16 mouse cellular contexts compared by ENCODE assay signal in genomic region chr10:99642201-99642827, GRCm38 (mm10).
A peak's percentile ranks its signal among the peaks of the same experiment; 100 is the strongest.
DNase-seq lines count a peak whose midpoint lies in the region; ATAC-seq and TF ChIP-seq lines count a peak whose summit lies in the region.
"Had no signal": no experiment of that assay in that cellular context is flagged by ENCODE, and none has a peak within 500 bp of the region (broad histone marks: within the 10 kb centered on the region; RNA-seq: fewer than 3 reads in every experiment).

No protein-coding gene starts in this region.

- H3K9me3 ChIP-seq in hindbrain, embryonic 16.5 days (ENCODE audit: control insufficient read depth, low read length), result no peaks in the 10 kb centered on the region
- H3K9me3 ChIP-seq in hindbrain, embryonic 12.5 days (replicated peaks), result no peaks in the 10 kb centered on the region
- H3K9me3 ChIP-seq in stomach, embryonic 15.5 days, result no peaks in the 10 kb centered on the region
- H3K9me3 ChIP-seq in stomach, postnatal 0 days (ENCODE audit: control insufficient read depth, low read length), result no peaks in the 10 kb centered on the region
- H3K9me3 ChIP-seq: embryonic facial prominence, embryonic 12.5 days; heart, embryonic 10.5 days; liver, embryonic 13.5 days; megakaryocyte, embryonic 14.5 days; midbrain, embryonic 13.5 days; neural tube, embryonic 13.5 days had no signal

- ATAC-seq in hindbrain, embryonic 16.5 days, result no peak
- ATAC-seq in hindbrain, embryonic 12.5 days (ENCODE audit: low FRiP score), result no peak
- peak; percentile 10; the same call in 1 of the 2 replicates for ATAC-seq in stomach, embryonic 15.5 days (ENCODE audit: insufficient read depth, low FRiP score, low read depth)
- ATAC-seq in stomach, postnatal 0 days (ENCODE audit: low FRiP score, low TSS enrichment), result no peak
- ATAC-seq: Patski had no signal

- DNase-seq in gastrocnemius, adult 2 months, result no peak
- no peak for DNase-seq in gastrocnemius, postnatal 25 days
- DNase-seq in stomach, postnatal 0 days (ENCODE audit: low spot score), result no peak
- DNase-seq in Muller cell, postnatal 12 days (ENCODE audit: inconsistent ontology term), result no peak
- DNase-seq in left cerebral cortex, postnatal 14 days (ENCODE audit: low spot score in 2 of 2), result no peak
- DNase-seq: cerebellum, adult 11-12 months; liver, embryonic 13.5 days had no signal

- no peaks in the 10 kb centered on the region for H3K36me3 ChIP-seq in hindbrain, embryonic 16.5 days (ENCODE audit: control insufficient read depth, insufficient read depth, low read length)
- H3K36me3 ChIP-seq in hindbrain, embryonic 12.5 days, result no peaks in the 10 kb centered on the region
- no peaks in the 10 kb centered on the region for H3K36me3 ChIP-seq in stomach, embryonic 15.5 days
- no peaks in the 10 kb centered on the region for H3K36me3 ChIP-seq in stomach, postnatal 0 days (ENCODE audit: control insufficient read depth, insufficient read depth, low read length)
- H3K36me3 ChIP-seq: embryonic facial prominence, embryonic 12.5 days; heart, embryonic 10.5 days; liver, embryonic 13.5 days; midbrain, embryonic 13.5 days; neural tube, embryonic 13.5 days had no signal

- no peak overlapping the region for H3K9ac ChIP-seq in hindbrain, embryonic 16.5 days (ENCODE audit: low read depth, low read length)
- no peak overlapping the region for H3K9ac ChIP-seq in hindbrain, embryonic 12.5 days
- H3K9ac ChIP-seq in stomach, embryonic 15.5 days, result no peak overlapping the region
- no peak overlapping the region for H3K9ac ChIP-seq in stomach, postnatal 0 days (ENCODE audit: low read length)
- H3K9ac ChIP-seq: embryonic facial prominence, embryonic 12.5 days; liver, embryonic 13.5 days; midbrain, embryonic 13.5 days; neural tube, embryonic 13.5 days had no signal

- 66% methylated on average over 4 of the region's 4 CpGs for WGBS in hindbrain, embryonic 16.5 days
- WGBS in hindbrain, embryonic 12.5 days, result 71% methylated on average over 4 of the region's 4 CpGs
- 61% methylated on average over 4 of the region's 4 CpGs for WGBS in stomach, embryonic 15.5 days
- 57% methylated on average over 4 of the region's 4 CpGs for WGBS in stomach, postnatal 0 days

- H3K4me3 ChIP-seq in gastrocnemius, adult 2 months, result peak overlapping the region; percentile 24
- no peak overlapping the region for H3K4me3 ChIP-seq in hindbrain, embryonic 16.5 days (ENCODE audit: low read length)
- H3K4me3 ChIP-seq in hindbrain, embryonic 12.5 days, result no peak overlapping the region
- H3K4me3 ChIP-seq in stomach, embryonic 15.5 days (replicated peaks), result no peak overlapping the region
- H3K4me3 ChIP-seq in stomach, postnatal 0 days (ENCODE audit: low read depth, low read length), result no peak overlapping the region
- H3K4me3 ChIP-seq: embryonic facial prominence, embryonic 12.5 days; heart, embryonic 10.5 days; liver, embryonic 13.5 days; megakaryocyte, embryonic 14.5 days; midbrain, embryonic 13.5 days; neural tube, embryonic 13.5 days had no signal

- H3K27me3 ChIP-seq in hindbrain, embryonic 16.5 days (replicated peaks; ENCODE audit: control insufficient read depth, insufficient read depth, low read length), result no peaks in the 10 kb centered on the region
- H3K27me3 ChIP-seq in hindbrain, embryonic 12.5 days, result no peaks in the 10 kb centered on the region
- H3K27me3 ChIP-seq in stomach, embryonic 15.5 days (replicated peaks), result no peaks in the 10 kb centered on the region
- no peaks in the 10 kb centered on the region for H3K27me3 ChIP-seq in stomach, postnatal 0 days (ENCODE audit: control insufficient read depth, insufficient read depth, low read length)
- H3K27me3 ChIP-seq: embryonic facial prominence, embryonic 12.5 days; liver, embryonic 13.5 days; neural tube, embryonic 13.5 days; Patski had no signal

- no peak for TF ChIP-seq CTCF in gastrocnemius, adult 2 months (IDR thresholded peaks at IDR 0.05)
- TF ChIP-seq CTCF in stomach, postnatal 0 days (IDR thresholded peaks at IDR 0.05; ENCODE audit: low read depth), result no peak

- H3K4me2 ChIP-seq in hindbrain, embryonic 16.5 days (ENCODE audit: low read length), result peak overlapping the region; percentile 25; the same call in 1 of the 2 replicates
- H3K4me2 ChIP-seq in hindbrain, embryonic 12.5 days (replicated peaks), result no peak overlapping the region
- no peak overlapping the region for H3K4me2 ChIP-seq in stomach, embryonic 15.5 days
- H3K4me2 ChIP-seq in stomach, postnatal 0 days (replicated peaks; ENCODE audit: low read depth), result no peak overlapping the region
- H3K4me2 ChIP-seq: embryonic facial prominence, embryonic 12.5 days; liver, embryonic 13.5 days; midbrain, embryonic 13.5 days; neural tube, embryonic 13.5 days had no signal

- H3K27ac ChIP-seq in gastrocnemius, adult 2 months, result peak overlapping the region; percentile 58; the same call in 1 of the 2 replicates
- H3K27ac ChIP-seq in hindbrain, embryonic 16.5 days (ENCODE audit: low read depth, low read length), result no peak overlapping the region
- H3K27ac ChIP-seq in hindbrain, embryonic 12.5 days, result no peak overlapping the region
- no peak overlapping the region for H3K27ac ChIP-seq in stomach, embryonic 15.5 days
- no peak overlapping the region for H3K27ac ChIP-seq in stomach, postnatal 0 days (replicated peaks)
- H3K27ac ChIP-seq: embryonic facial prominence, embryonic 12.5 days; heart, embryonic 10.5 days; liver, embryonic 13.5 days; midbrain, embryonic 13.5 days; neural tube, embryonic 13.5 days had no signal

- intact Hi-C loops in gastrocnemius, adult 2 months (cut with DNase I), result loop anchor here (5.0 to 10.0 kb wide), 4 partner anchors 202 to 835 kb away; partner anchors contain the start of gene Kitl
- intact Hi-C loops in left cerebral cortex, postnatal 14 days (cut with DNase I), result loop anchor here (5.0 kb wide), 4 partner anchors 375 to 835 kb away; partner anchors contain the start of gene Kitl

- no peaks in the 10 kb centered on the region for H3K4me1 ChIP-seq in hindbrain, embryonic 16.5 days (ENCODE audit: control insufficient read depth, insufficient read depth, low read depth, low read length)
- H3K4me1 ChIP-seq in hindbrain, embryonic 12.5 days, result no peaks in the 10 kb centered on the region
- H3K4me1 ChIP-seq in stomach, embryonic 15.5 days, result no peaks in the 10 kb centered on the region
- H3K4me1 ChIP-seq in stomach, postnatal 0 days (replicated peaks; ENCODE audit: control insufficient read depth, insufficient read depth), result no peaks in the 10 kb centered on the region
- H3K4me1 ChIP-seq: embryonic facial prominence, embryonic 12.5 days; heart, embryonic 10.5 days; liver, embryonic 13.5 days; megakaryocyte, embryonic 14.5 days; midbrain, embryonic 13.5 days had no signal

- TF ChIP-seq EP300 in stomach, postnatal 0 days (optimal IDR thresholded peaks at IDR 0.05), result no peak
